Mouse (Mus musculus) heart, adult 2 months (tissue): Measurements from ENCODE around the gene Crybb1. TPM values are rescaled to one million over a fixed set of nuclear protein-coding genes. Genes with fewer than 3 reads are reported as not detected.

Experiments
- DNase-seq, 2 experiments: peaks; one replicate each; pipeline ENCODE4 v3.0.0; 2021
- H3K27ac ChIP-seq: fragments of 200-600 bp; 2 replicates; pipeline ENCODE4 v1.8.1; 2022
- H3K27me3 ChIP-seq: fragments of 200-500 bp; 2 replicates; pipeline ENCODE4 v1.6.1; 2012; ENCODE audit warnings: mild to moderate bottlenecking, low read length, inconsistent platforms, mixed read lengths; ENCODE audit not compliant: control insufficient read depth, insufficient read depth
- H3K36me3 ChIP-seq: fragments of 200-500 bp; 2 replicates; pipeline ENCODE4 v1.6.1; 2012; ENCODE audit warnings: low read length, inconsistent platforms; ENCODE audit not compliant: control insufficient read depth, insufficient read depth
- H3K4me1 ChIP-seq: fragments of 200-500 bp; 2 replicates; pipeline ENCODE4 v1.6.1; 2011; ENCODE audit warnings: low read length; ENCODE audit not compliant: control insufficient read depth, insufficient read depth
- H3K4me3 ChIP-seq: fragments of 200-600 bp; 2 replicates; pipeline ENCODE4 v1.8.1; 2022
- H3K79me2 ChIP-seq: fragments of 200-500 bp; replicated peaks from 2 replicates; pipeline ENCODE4 v1.6.1; 2012; ENCODE audit warnings: mild to moderate bottlenecking, inconsistent platforms, low read length, moderate library complexity, mixed read lengths; ENCODE audit not compliant: control insufficient read depth, insufficient read depth
- H3K9ac ChIP-seq: fragments of 200-500 bp; 2 replicates; pipeline ENCODE4 v1.6.1; 2012; ENCODE audit warnings: low read depth, mild to moderate bottlenecking, control low read depth, inconsistent platforms, low read length, mixed read lengths
- CTCF ChIP-seq: fragments of 200-600 bp; IDR thresholded peaks from 2 replicates; pipeline ENCODE4 v1.8.1; 2022; ENCODE audit warnings: antibody characterized with exemption, mild to moderate bottlenecking, moderate library complexity
- EP300 ChIP-seq: fragments of 200-500 bp; IDR thresholded peaks from 2 replicates; pipeline ENCODE4 v1.6.1; 2011; ENCODE audit warnings: low read depth, low read length, control low read depth; ENCODE audit not compliant: insufficient read depth
- POLR2A ChIP-seq: fragments of 200-500 bp; IDR thresholded peaks from 2 replicates; pipeline ENCODE4 v1.6.1; 2011; ENCODE audit warnings: mild to moderate bottlenecking, low read depth, low read length, control low read depth; ENCODE audit not compliant: insufficient read depth
- WGBS: fragments of 180-500 bp; shearing (Covaris S2); methylation state at CpG from one replicate; pipeline ENCODE4 v1.1.7; 2018; 5-methylcytosine and 5-hydroxymethylcytosine counted together
- intact Hi-C: fragments of 180-260 bp; cut with DNase I; formaldehyde crosslinking; loops from one replicate; pipeline ENCODE4 v1.15.1; 2025
- polyA plus RNA-seq: library from polyadenylated mRNA; depleted of rRNA; stranded (reverse); fragments of >200 nt; gene quantifications from 2 replicates; pipeline ENCODE4 v1.2.3, GENCODE M21; 2012
- total RNA-seq, 2 experiments: library from RNA; stranded (reverse); gene quantifications; 2 replicates each; pipeline ENCODE4 v1.2.3; 2021

Crybb1 gene
- total and polyA plus RNA-seq, 3 experiments, result 1.5 to 3.3 (median 2.3) TPM

GRCm38 (mm10) chr5:112275021-112275804, 19.6 kb downstream of the Crybb1 start:
- TF ChIP-seq CTCF (no peak), EP300 (no peak), POLR2A (no peak)
- H3K4me3 ChIP-seq, result no peak overlapping the region
- H3K27ac ChIP-seq, result no peak overlapping the region
- H3K79me2 ChIP-seq, result no peaks in the 10 kb centered on the region; the same call in 1 of the 2 replicates
- 57% methylated on average over 4 of the region's 4 CpGs for WGBS
- DNase-seq, result no peak
- H3K4me1 ChIP-seq, result peaks cover 20% of the 10 kb centered on the region
- intact Hi-C loops, result loop anchor here (2.0 kb wide), 2 partner anchors 20 to 34 kb away; partner anchors contain the start of gene Crybb1
- no peaks in the 10 kb centered on the region for H3K36me3 ChIP-seq
- H3K27me3 ChIP-seq, result no peaks in the 10 kb centered on the region
- no peak overlapping the region for H3K9ac ChIP-seq

GRCm38 (mm10) chr5:112276267-112276873, 20.8 kb downstream of the Crybb1 start, which contains the start of gene Tpst2:
TSS of gene Tpst2 (plus strand) at chr5:112276691.
- Histone ChIP-seq H3K27me3 (no peaks in the 10 kb centered on the region), H3K9ac (peak within 1 kb of the TSS; percentile 87), H3K36me3 (no peaks in the 10 kb centered on the region; the same call in 1 of the 2 replicates), H3K79me2 (no peaks in the 10 kb centered on the region; the same call in 1 of the 2 replicates), H3K4me1 (peaks cover 24% of the 10 kb centered on the region), H3K27ac (peak within 1 kb of the TSS; percentile 98), H3K4me3 (peak within 1 kb of the TSS; percentile 62)
- TF ChIP-seq CTCF, result peak; percentile 55
- 0 out of 2 replicates have a peak, but pooled peaks have one; percentile 51 for TF ChIP-seq EP300
- TF ChIP-seq POLR2A, result peak; percentile 95
- intact Hi-C loops, result loop anchor here (1.0 kb wide), 1 partner anchor 14 kb away; no protein-coding TSS in a partner anchor
- under 1% methylated on average over 62 of the region's 62 CpGs for WGBS
- DNase-seq, result peak; percentile 100

GRCm38 (mm10) chr5:112276907-112277348, 21.3 kb downstream of the Crybb1 start:
- peak overlapping the region; percentile 62 for H3K4me3 ChIP-seq
- H3K27me3 ChIP-seq, result no peaks in the 10 kb centered on the region
- H3K9ac ChIP-seq, result peak overlapping the region; percentile 87
- intact Hi-C loops, result loop anchor here (1.0 kb wide), 1 partner anchor 13 kb away; no protein-coding TSS in a partner anchor
- H3K27ac ChIP-seq, result peak overlapping the region; percentile 98
- H3K4me1 ChIP-seq, result peaks cover 27% of the 10 kb centered on the region
- DNase-seq, result no peak
- under 1% methylated on average over 24 of the region's 24 CpGs for WGBS
- no peaks in the 10 kb centered on the region; the same call in 1 of the 2 replicates for H3K79me2 ChIP-seq
- H3K36me3 ChIP-seq, result no peaks in the 10 kb centered on the region; the same call in 1 of the 2 replicates
- TF ChIP-seq EP300 (no peak), CTCF (no peak), POLR2A (no peak)

- TF ChIP-seq POLR2A, result no peak
- no peak for TF ChIP-seq CTCF
- no peak for TF ChIP-seq EP300
- Histone ChIP-seq H3K4me1 (peaks cover 33% of the 10 kb centered on the region), H3K36me3 (no peaks in the 10 kb centered on the region; the same call in 1 of the 2 replicates), H3K9ac (no peak overlapping the region), H3K4me3 (peak overlapping the region; percentile 62), H3K79me2 (no peaks in the 10 kb centered on the region; the same call in 1 of the 2 replicates), H3K27me3 (no peaks in the 10 kb centered on the region), H3K27ac (peak overlapping the region; percentile 40; the same call in 1 of the 2 replicates)
- no peak for DNase-seq
- intact Hi-C loops, result no loop called here
- WGBS, result 60% methylated on average over 11 of the region's 11 CpGs
Observed at GRCm38 (mm10) chr5:112277906-112278470, 22.4 kb downstream of the Crybb1 start.

- DNase-seq, result peak; percentile 61 to 79
- TF ChIP-seq EP300 (no peak), POLR2A (no peak), CTCF (no peak)
- peaks cover 42% of the 10 kb centered on the region for H3K4me1 ChIP-seq
- H3K4me3 ChIP-seq, result no peak overlapping the region; the same call in 1 of the 2 replicates
- H3K36me3 ChIP-seq, result no peaks in the 10 kb centered on the region; the same call in 1 of the 2 replicates
- peak overlapping the region; percentile 6; the same call in 1 of the 2 replicates for H3K9ac ChIP-seq
- WGBS, result 21% methylated on average over 17 of the region's 17 CpGs
- no peaks in the 10 kb centered on the region for H3K27me3 ChIP-seq
- intact Hi-C loops, result loop anchor here (1.0 to 2.0 kb wide), 2 partner anchors 10 to 47 kb away; partner anchors contain the start of gene Tfip11
- peak overlapping the region; percentile 71 for H3K27ac ChIP-seq
- no peaks in the 10 kb centered on the region; the same call in 1 of the 2 replicates for H3K79me2 ChIP-seq
Observed at GRCm38 (mm10) chr5:112279181-112280021, 23.8 kb downstream of the Crybb1 start.
